Mouse (Mus musculus) duodenum, adult 2 months (tissue): ENCODE results near the gene Atg2a. TPM values are rescaled to one million over a fixed set of nuclear protein-coding genes. Genes with fewer than 3 reads are reported as not detected.

Source experiments
- polyA plus RNA-seq: library from polyadenylated mRNA; depleted of rRNA; stranded (reverse); fragments of >200 nt; gene quantifications from 2 replicates; pipeline ENCODE4 v1.2.3, GENCODE M21; 2012; ENCODE audit warnings: low replicate concordance; rRNA removed

Atg2a gene
- polyA plus RNA-seq, result 57.3 and 66.7 TPM in 2 replicates

GRCm38 (mm10) chr19:6241274-6242107, at the start of gene Atg2a:
Atg2a (plus strand) TSS chr19:6241668.

DNA sequence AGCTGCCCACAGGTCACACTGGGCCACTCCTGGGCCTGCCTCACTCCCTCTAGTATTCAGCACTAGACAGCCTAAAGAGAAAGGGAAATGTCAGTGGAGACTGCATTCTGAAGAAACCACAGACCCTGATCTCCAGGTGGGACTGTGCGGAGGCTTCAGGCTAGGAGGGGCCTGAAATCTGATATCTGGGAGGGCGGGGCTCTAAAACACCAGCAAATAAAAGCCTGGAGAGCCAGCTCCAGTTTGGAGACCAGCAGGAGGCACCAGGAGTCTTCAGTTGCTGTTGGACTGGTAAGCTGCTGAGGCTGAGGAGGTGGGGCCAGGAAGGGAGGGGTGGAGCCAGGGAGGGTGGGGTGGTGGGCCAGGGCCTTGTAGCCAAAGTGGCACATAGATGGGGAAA, 15.3 kb upstream of the Atg2a start, which contains the start of gene Gpha2:
Gene Gpha2, plus strand, starts transcription at position 246 of the 400 bp plus-strand sequence.

GRCm38 (mm10) chr19:6235084-6236052, 6.1 kb upstream of the Atg2a start, which contains the start of gene Ppp2r5b:
Ppp2r5b (minus strand) TSS chr19:6235872.

DNA sequence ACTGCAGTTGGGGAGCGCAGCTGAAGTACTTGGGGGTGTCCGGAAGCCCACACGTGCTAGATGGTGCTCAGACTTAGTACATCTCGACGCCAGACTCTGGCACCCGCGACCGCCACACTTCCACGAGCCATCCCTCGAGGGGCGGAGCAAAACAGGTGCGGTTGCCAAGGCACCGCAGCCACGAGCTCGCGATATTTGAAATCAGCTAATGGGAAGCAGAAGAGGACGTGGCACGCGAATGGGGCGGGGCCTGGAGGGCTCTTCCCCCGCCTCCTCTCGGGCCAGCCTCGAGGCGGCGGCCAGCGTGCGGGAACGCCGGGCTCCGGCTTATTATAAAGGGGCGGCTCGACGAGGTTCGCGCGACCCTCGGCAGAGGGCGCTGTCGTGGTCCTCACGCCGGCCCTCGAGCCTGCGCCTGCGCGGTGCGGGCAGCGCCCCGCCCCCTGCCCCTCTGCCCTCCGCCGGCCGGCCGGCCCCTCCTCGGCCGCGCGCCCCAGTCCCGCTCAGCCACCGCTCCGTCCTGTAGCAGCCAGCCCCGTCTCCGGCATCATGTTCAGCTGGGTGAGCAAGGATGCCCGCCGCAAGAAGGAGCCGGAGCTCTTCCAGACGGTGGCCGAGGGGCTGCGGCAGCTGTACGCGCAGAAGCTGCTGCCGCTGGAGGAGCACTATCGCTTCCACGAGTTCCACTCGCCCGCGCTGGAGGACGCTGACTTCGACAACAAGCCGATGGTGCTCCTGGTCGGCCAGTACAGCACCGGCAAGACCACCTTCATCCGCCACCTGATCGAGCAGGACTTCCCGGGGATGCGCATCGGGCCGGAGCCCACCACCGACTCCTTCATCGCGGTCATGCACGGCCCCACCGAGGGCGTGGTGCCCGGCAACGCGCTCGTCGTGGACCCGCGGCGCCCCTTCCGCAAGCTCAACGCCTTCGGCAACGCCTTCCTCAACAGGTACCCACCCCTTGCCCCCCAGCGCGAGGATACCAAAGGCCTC, 35.3 kb downstream of the Atg2a start, which contains the start of gene Ehd1:
Gene Ehd1, plus strand, starts transcription at position 300 of the 996 bp plus-strand sequence.

DNA sequence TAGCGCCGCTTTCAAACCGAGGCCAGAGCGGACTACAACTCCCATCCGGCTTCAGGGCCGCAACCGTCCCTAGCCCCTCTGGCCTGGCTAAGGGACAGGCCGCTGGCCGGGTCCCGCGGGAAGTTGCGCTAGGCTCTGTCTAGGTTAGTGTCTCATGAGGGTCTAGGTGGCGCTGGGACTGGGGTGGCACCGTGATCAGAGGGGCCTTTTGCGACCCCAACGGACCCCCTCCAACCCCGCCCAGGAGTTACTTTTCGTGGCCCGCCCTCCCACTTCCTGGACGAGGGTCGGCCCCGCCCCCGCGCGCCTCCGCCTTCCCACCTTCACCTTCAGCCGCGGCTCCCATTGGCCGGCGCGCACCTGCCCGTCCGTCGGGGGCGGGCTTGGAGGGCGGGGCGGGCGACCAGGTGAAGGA, 64.7 kb downstream of the Atg2a start, which contains the start of gene Cdc42bpg:
Gene Cdc42bpg, plus strand, starts transcription at position 320 of the 415 bp plus-strand sequence.

Other genes with a start within 250 kb of the Atg2a start
- 53.6 and 106 TPM in 2 replicates for gene Capn1, start 225.8 kb upstream of the Atg2a start, polyA plus RNA-seq
- 87.1 and 103 TPM in 2 replicates for gene Syvn1, start 195.1 kb upstream of the Atg2a start, polyA plus RNA-seq
- gene Mrpl49, start 183.9 kb upstream of the Atg2a start, polyA plus RNA-seq, result 11.4 and 11.7 TPM in 2 replicates
- 1,687 and 2,398 TPM in 2 replicates for gene Fau, start 183.8 kb upstream of the Atg2a start, polyA plus RNA-seq
- gene Znhit2, start 180.5 kb upstream of the Atg2a start, polyA plus RNA-seq, result 63.5 and 115 TPM in 2 replicates
- 57.9 and 67.5 TPM in 2 replicates for gene Tm7sf2, start 173.3 kb upstream of the Atg2a start, polyA plus RNA-seq
- 42.6 and 68.1 TPM in 2 replicates for gene Vps51, start 164.4 kb upstream of the Atg2a start, polyA plus RNA-seq
- not detected in 2 replicates for gene Tmem262, start 161.6 kb upstream of the Atg2a start, polyA plus RNA-seq
- gene Gm28374, start 159.4 kb upstream of the Atg2a start, polyA plus RNA-seq, result 0.21 and 0.28 TPM in 2 replicates
- 103 and 136 TPM in 2 replicates for gene Zfpl1, start 156.7 kb upstream of the Atg2a start, polyA plus RNA-seq
- gene Cdca5, start 156.7 kb upstream of the Atg2a start, polyA plus RNA-seq, result 2.0 and 2.6 TPM in 2 replicates
- gene AC131692.1, start 147.2 kb upstream of the Atg2a start, polyA plus RNA-seq, result not detected in 2 replicates
- 39.6 and 913 TPM in 2 replicates for gene Naaladl1, start 135.9 kb upstream of the Atg2a start, polyA plus RNA-seq
- 53.0 and 57.0 TPM in 2 replicates for gene Sac3d1, start 123.0 kb upstream of the Atg2a start, polyA plus RNA-seq
- 52.8 and 64.5 TPM in 2 replicates for gene Snx15, start 113.4 kb upstream of the Atg2a start, polyA plus RNA-seq
- gene Batf2, start 100.7 kb upstream of the Atg2a start, polyA plus RNA-seq, result 76.0 and 120 TPM in 2 replicates
- 116 and 148 TPM in 2 replicates for gene Arl2, start 100.1 kb upstream of the Atg2a start, polyA plus RNA-seq
- gene Majin, start 57.3 kb upstream of the Atg2a start, polyA plus RNA-seq, result 0.43 and 0.57 TPM in 2 replicates
- gene Gpha2, start 15.3 kb upstream of the Atg2a start, polyA plus RNA-seq, result 0.25 and 1.1 TPM in 2 replicates
- gene Ppp2r5b, start 5.8 kb upstream of the Atg2a start, polyA plus RNA-seq, result 69.7 and 212 TPM in 2 replicates
- 468 and 699 TPM in 2 replicates for gene Ehd1, start 35.1 kb downstream of the Atg2a start, polyA plus RNA-seq
- 35.7 and 40.2 TPM in 2 replicates for gene Cdc42bpg, start 64.8 kb downstream of the Atg2a start, polyA plus RNA-seq
- gene Men1, start 93.3 kb downstream of the Atg2a start, polyA plus RNA-seq, result 30.8 and 32.3 TPM in 2 replicates
- gene Map4k2, start 99.5 kb downstream of the Atg2a start, polyA plus RNA-seq, result 59.4 and 76.0 TPM in 2 replicates
- 183 TPM in 2 replicates for gene Sf1, start 122.0 kb downstream of the Atg2a start, polyA plus RNA-seq
- gene Pygm, start 142.7 kb downstream of the Atg2a start, polyA plus RNA-seq, result 4.6 and 7.3 TPM in 2 replicates
- 36.3 and 40.8 TPM in 2 replicates for gene Rasgrp2, start 157.7 kb downstream of the Atg2a start, polyA plus RNA-seq
- gene Nrxn2, start 177.1 kb downstream of the Atg2a start, polyA plus RNA-seq, result 2.0 and 4.5 TPM in 2 replicates